41 mouse cellular contexts compared by ENCODE assay signal in the genomic region with DNA sequence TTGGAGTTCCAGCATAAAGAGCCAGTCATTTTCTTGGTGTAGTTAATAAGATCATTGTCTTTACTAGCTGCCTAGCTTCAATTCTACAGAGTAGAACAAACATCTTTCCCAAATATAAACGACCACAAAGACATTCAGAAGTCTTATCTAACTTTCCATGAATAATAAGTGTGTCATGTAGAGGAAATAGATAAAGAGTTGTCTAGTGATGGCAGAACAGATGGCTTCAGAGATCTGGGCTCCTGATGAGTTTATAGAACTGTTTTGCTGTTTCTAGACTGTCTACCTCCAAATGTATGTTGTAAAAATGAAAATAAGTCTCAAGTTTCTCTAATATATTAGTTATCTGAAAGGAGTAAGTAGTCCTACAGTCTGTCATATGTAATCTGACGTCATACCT. TPM values are rescaled to one million over a fixed set of nuclear protein-coding genes. Genes with fewer than 3 reads are reported as not detected.
"Had no signal": no experiment of that assay in that cellular context is flagged by ENCODE, and none has a peak within 500 bp of the region (broad histone marks: within the 10 kb centered on the region; RNA-seq: fewer than 3 reads in every experiment).

No protein-coding gene starts in this region.

- H3K4me1 ChIP-seq: heart, embryonic 12.5 days; heart, embryonic 13.5 days; heart, embryonic 15.5 days; hindbrain, embryonic 10.5 days; hindbrain, embryonic 12.5 days; hindbrain, embryonic 13.5 days; hindbrain, embryonic 15.5 days; intestine, embryonic 15.5 days; kidney, embryonic 15.5 days had no signal

- ATAC-seq: hindbrain, embryonic 16.5 days; hindbrain, postnatal 0 days; inflammation-experienced regulatory T-cells, adult 6 months; intestine, embryonic 15.5 days; intestine, embryonic 16.5 days; intestine, postnatal 0 days had no signal

- DNase-seq: heart, postnatal 10 days; heart, postnatal 14 days; heart, postnatal 36 days; heart, postnatal 4 days; kidney, adult 11 months; kidney, adult 18-20 months; kidney, adult 2 months; kidney, adult 8-10 months; kidney, adult 9 months; kidney, postnatal 10 days; kidney, postnatal 14 days; kidney, postnatal 25 days; kidney, postnatal 36 days; kidney, postnatal 4 days; layer of hippocampus, adult 9-11 months; layer of hippocampus, postnatal 36 days had no signal

- H3K4me2 ChIP-seq: heart, embryonic 12.5 days; heart, embryonic 13.5 days; heart, embryonic 15.5 days; hindbrain, embryonic 12.5 days; hindbrain, embryonic 13.5 days; hindbrain, embryonic 14.5 days; hindbrain, embryonic 15.5 days; intestine, embryonic 15.5 days; kidney, embryonic 15.5 days had no signal

- H3K9ac ChIP-seq: heart, embryonic 12.5 days; heart, embryonic 13.5 days; heart, embryonic 15.5 days; hindbrain, embryonic 12.5 days; hindbrain, embryonic 13.5 days; hindbrain, embryonic 14.5 days; hindbrain, embryonic 15.5 days; intestine, embryonic 15.5 days; kidney, embryonic 15.5 days had no signal

- H3K4me3 ChIP-seq: heart, embryonic 12.5 days; heart, embryonic 13.5 days; heart, embryonic 15.5 days; hindbrain, embryonic 10.5 days; hindbrain, embryonic 12.5 days; hindbrain, embryonic 13.5 days; hindbrain, embryonic 15.5 days; intestine, embryonic 15.5 days; kidney, embryonic 15.5 days; layer of hippocampus, adult 2 months; left cerebral cortex, adult 2 months had no signal

- H3K9me3 ChIP-seq: heart, embryonic 12.5 days; heart, embryonic 13.5 days; heart, embryonic 15.5 days; hindbrain, embryonic 10.5 days; hindbrain, embryonic 12.5 days; hindbrain, embryonic 13.5 days; hindbrain, embryonic 15.5 days; intestine, embryonic 15.5 days; kidney, embryonic 15.5 days had no signal

- H3K36me3 ChIP-seq: heart, embryonic 12.5 days; heart, embryonic 13.5 days; heart, embryonic 15.5 days; hindbrain, embryonic 10.5 days; hindbrain, embryonic 12.5 days; hindbrain, embryonic 13.5 days; hindbrain, embryonic 15.5 days; intestine, embryonic 15.5 days; kidney, embryonic 15.5 days had no signal

- H3K27ac ChIP-seq: heart, embryonic 13.5 days; heart, embryonic 15.5 days; hindbrain, embryonic 10.5 days; hindbrain, embryonic 12.5 days; hindbrain, embryonic 13.5 days; hindbrain, embryonic 14.5 days; hindbrain, embryonic 15.5 days; hindbrain, postnatal 0 days; intestine, embryonic 15.5 days; kidney, embryonic 15.5 days; kidney, postnatal 0 days; layer of hippocampus, adult 2 months; left cerebral cortex, adult 2 months had no signal

- H3K27me3 ChIP-seq: heart, embryonic 12.5 days; heart, embryonic 13.5 days; heart, embryonic 15.5 days; hindbrain, embryonic 12.5 days; hindbrain, embryonic 13.5 days; hindbrain, embryonic 15.5 days; intestine, embryonic 15.5 days; kidney, embryonic 15.5 days had no signal

RNA-seq across cellular contexts. Expression of a gene that starts 41.5 kb away (rescaled TPM):
- total RNA-seq: heart, postnatal 10 days; heart, postnatal 14 days; heart, postnatal 25 days; heart, postnatal 36 days; heart, postnatal 4 days; hematopoietic stem cell, adult 5-6 weeks had no signal
- polyA plus RNA-seq: heart, embryonic 12.5 days; heart, embryonic 13.5 days; heart, embryonic 14.5 days; heart, embryonic 15.5 days; heart, embryonic 16.5 days; heart, postnatal 0 days; inflammation-experienced regulatory T-cells, adult 6 months; kidney, adult 2 months; kidney, embryonic 14.5 days; kidney, embryonic 15.5 days; kidney, embryonic 16.5 days; kidney, postnatal 0 days had no signal
